Mouse (Mus musculus) embryonic fibroblast, embryonic 13.5 days (primary cell): ENCODE results near the gene Hmgcl.

ENCODE experiments used
- CTCF ChIP-seq: IDR thresholded peaks from 2 replicates; pipeline ENCODE4 v1.5.1; 2011; ENCODE audit warnings: mild to moderate bottlenecking, control low read depth, low read length, moderate library complexity, borderline replicate concordance; ENCODE audit not compliant: insufficient read depth
- POLR2A ChIP-seq: IDR thresholded peaks from 2 replicates; pipeline ENCODE4 v1.6.1; 2011; ENCODE audit warnings: low read depth, mild to moderate bottlenecking, control low read depth, low read length, moderate library complexity

GRCm38 (mm10) chr4:135928376-135928775 is 17.9 kb upstream of the Hmgcl start:
- TF ChIP-seq CTCF: no peak
- TF ChIP-seq POLR2A: no peak
